Mouse (Mus musculus) intestine, embryonic 16.5 days (tissue): ENCODE results near the gene Smpd4. TPM values are rescaled to one million over a fixed set of nuclear protein-coding genes. Genes with fewer than 3 reads are reported as not detected.

Source experiments
- ATAC-seq: fragments of 200-750 bp; cut with Nextera tagmentation; 2 replicates; pipeline ENCODE4 v1.8.0; 2017; ENCODE audit warnings: moderate TSS enrichment, moderate library complexity
- H3K27ac ChIP-seq: fragments of 300-500 bp; sonication (generic); 2 replicates; pipeline ENCODE4 v1.5.1; 2014; ENCODE audit warnings: mild to moderate bottlenecking, low read length
- H3K27me3 ChIP-seq: fragments of 300-500 bp; sonication (generic); replicated peaks from 2 replicates; pipeline ENCODE4 v1.6.1; 2014; ENCODE audit warnings: low read length, control low read depth, mixed read lengths; ENCODE audit not compliant: control insufficient read depth, insufficient read depth
- H3K36me3 ChIP-seq: fragments of 300-500 bp; sonication (generic); 2 replicates; pipeline ENCODE4 v1.6.1; 2014; ENCODE audit warnings: low read length, control low read depth; ENCODE audit not compliant: control insufficient read depth, insufficient read depth
- H3K4me1 ChIP-seq: fragments of 300-500 bp; sonication (generic); 2 replicates; pipeline ENCODE4 v1.6.1; 2014; ENCODE audit warnings: low read length, control low read depth, mixed read lengths; ENCODE audit not compliant: control insufficient read depth, insufficient read depth
- H3K4me2 ChIP-seq: fragments of 300-500 bp; sonication (generic); 2 replicates; pipeline ENCODE4 v1.6.1; 2014; ENCODE audit warnings: low read depth, low read length, control low read depth
- H3K4me3 ChIP-seq: fragments of 300-500 bp; sonication (generic); 2 replicates; pipeline ENCODE4 v1.5.1; 2014; ENCODE audit warnings: mild to moderate bottlenecking, low read length
- H3K9ac ChIP-seq: fragments of 300-500 bp; sonication (generic); 2 replicates; pipeline ENCODE4 v1.6.1; 2014; ENCODE audit warnings: low read depth, low read length
- H3K9me3 ChIP-seq: fragments of 300-500 bp; sonication (generic); 2 replicates; pipeline ENCODE4 v1.6.1; 2016; ENCODE audit warnings: low read length, control low read depth; ENCODE audit not compliant: control insufficient read depth
- WGBS: fragments of 180-500 bp; shearing (Covaris S2); extraction: QIAGEN DNeasy Blood & Tissue Kit; methylation state at CpG from one replicate; pipeline ENCODE4 v1.1.7; 2014; 5-methylcytosine and 5-hydroxymethylcytosine counted together
- polyA plus RNA-seq: library from polyadenylated mRNA; unstranded; fragments of >200 nt; fragmentation: Nextera tagmentation; extraction: Ambion mirVana; gene quantifications from 2 replicates; pipeline ENCODE4 v1.2.1, GENCODE M21; 2015

Smpd4 gene
- polyA plus RNA-seq, 1 experiment from 2014 or later, result 24.9 TPM

DNA sequence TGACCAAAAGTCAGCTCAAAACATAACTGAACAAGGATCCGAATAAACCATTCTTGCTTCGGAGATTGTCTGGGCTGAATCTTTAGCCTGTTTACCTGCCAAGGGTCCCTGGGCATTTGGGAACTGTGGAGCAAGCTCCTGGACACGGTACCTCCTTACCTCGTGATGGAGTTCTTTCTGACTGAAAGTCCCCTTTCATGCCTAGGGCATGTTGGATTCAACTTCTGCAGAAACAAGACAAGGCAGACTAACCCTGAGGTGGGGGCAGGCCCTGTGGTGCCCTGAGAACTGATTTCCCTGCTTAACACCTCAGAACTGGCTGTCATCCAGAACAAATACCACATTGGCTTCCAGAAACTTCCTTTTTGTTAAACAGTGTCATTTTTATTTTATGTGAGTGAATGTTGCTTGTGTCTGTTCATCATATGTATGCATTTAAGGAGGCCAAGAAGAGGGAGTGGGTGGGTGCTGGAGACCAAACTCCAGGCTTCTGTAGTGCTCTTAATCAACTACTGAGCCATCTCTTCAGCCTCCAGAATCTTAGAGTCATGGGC, 24.4 kb downstream of the Smpd4 start:
- Histone ChIP-seq H3K9ac (no peak overlapping the region), H3K27me3 (no peaks in the 10 kb centered on the region), H3K4me1 (peaks cover 7% of the 10 kb centered on the region; the same call in 1 of the 2 replicates), H3K27ac (no peak overlapping the region), H3K4me2 (no peak overlapping the region), H3K9me3 (no peaks in the 10 kb centered on the region), H3K36me3 (peaks cover 17% of the 10 kb centered on the region), H3K4me3 (no peak overlapping the region)
- no peak for ATAC-seq
- WGBS, result 91% methylated on average over 4 of the region's 4 CpGs

DNA sequence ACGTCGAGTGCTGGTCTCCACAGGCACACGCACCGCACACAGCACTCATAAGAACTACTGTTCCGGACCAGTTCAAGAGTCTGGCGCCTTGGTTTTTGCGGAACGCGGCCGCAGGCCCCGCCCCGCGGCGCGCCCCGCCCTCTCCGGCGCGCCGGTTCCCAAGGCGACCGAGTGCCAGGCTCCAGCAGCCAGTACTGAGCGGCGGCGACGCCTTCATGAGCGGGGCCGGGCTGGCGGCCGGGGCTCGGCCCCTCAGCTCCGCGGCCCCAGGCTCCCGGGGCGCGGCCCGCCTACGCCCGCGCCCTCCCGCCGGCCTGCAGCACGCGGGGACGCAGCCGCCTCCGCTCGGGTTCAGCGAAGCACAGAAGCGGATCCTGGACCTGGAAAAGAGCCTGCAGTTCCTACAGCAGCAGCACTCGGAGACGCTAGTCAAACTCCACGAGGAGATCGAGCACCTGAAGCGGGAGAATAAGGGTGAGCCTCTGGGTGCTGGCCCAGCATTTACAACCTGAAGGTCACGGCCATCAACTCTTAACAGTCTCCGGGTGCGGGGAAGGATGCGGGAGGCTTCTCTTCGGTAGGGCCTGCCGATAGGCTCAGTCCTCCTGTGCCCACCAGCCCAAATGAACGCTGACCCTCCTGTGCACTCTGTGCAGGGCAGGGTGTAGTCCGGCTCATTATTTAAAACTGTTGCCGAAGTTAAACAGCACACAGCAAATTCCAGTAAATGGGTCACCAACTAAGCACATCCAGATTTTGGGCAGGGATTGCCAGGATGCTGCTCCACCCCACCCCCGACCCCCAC, 27.4 kb downstream of the Smpd4 start, which contains the start of gene Ccdc74a:
Gene Ccdc74a, plus strand, starts transcription at position 161 of the 805 bp plus-strand sequence.
- peak within 1 kb of the TSS; percentile 89 for H3K4me2 ChIP-seq
- peak; percentile 98 for ATAC-seq
- H3K9me3 ChIP-seq, result no peaks in the 10 kb centered on the region
- H3K4me1 ChIP-seq, result peaks cover 7% of the 10 kb centered on the region; the same call in 1 of the 2 replicates
- H3K4me3 ChIP-seq, result peak within 1 kb of the TSS; percentile 56
- no peaks in the 10 kb centered on the region for H3K27me3 ChIP-seq
- WGBS, result 2% methylated on average over 65 of the region's 65 CpGs
- peak within 1 kb of the TSS; percentile 69 for H3K9ac ChIP-seq
- peaks cover 13% of the 10 kb centered on the region for H3K36me3 ChIP-seq
- H3K27ac ChIP-seq, result peak within 1 kb of the TSS; percentile 59

GRCm38 (mm10) chr16:17647156-17647555, 28.0 kb downstream of the Smpd4 start:
- 35% methylated on average over 1 of the region's 1 CpGs for WGBS

GRCm38 (mm10) chr16:17647566-17648340, 28.6 kb downstream of the Smpd4 start:
- no peak for ATAC-seq
- H3K4me2 ChIP-seq, result no peak overlapping the region
- no peak overlapping the region for H3K9ac ChIP-seq
- no peaks in the 10 kb centered on the region for H3K9me3 ChIP-seq
- WGBS, result 79% methylated on average over 10 of the region's 10 CpGs
- peaks cover 7% of the 10 kb centered on the region; the same call in 1 of the 2 replicates for H3K4me1 ChIP-seq
- no peaks in the 10 kb centered on the region for H3K27me3 ChIP-seq
- peaks cover 10% of the 10 kb centered on the region; the same call in 1 of the 2 replicates for H3K36me3 ChIP-seq
- no peak overlapping the region for H3K27ac ChIP-seq
- H3K4me3 ChIP-seq, result no peak overlapping the region

More at GRCm38 (mm10) chr16:17647156-17647555, 28.0 kb downstream of the Smpd4 start:
- 0 out of 2 replicates have a peak, but pooled peaks have one; percentile 3 for ATAC-seq
- peaks cover 7% of the 10 kb centered on the region; the same call in 1 of the 2 replicates for H3K4me1 ChIP-seq
- peak overlapping the region; percentile 56; the same call in 1 of the 2 replicates for H3K4me3 ChIP-seq
- H3K27me3 ChIP-seq, result no peaks in the 10 kb centered on the region
- no peaks in the 10 kb centered on the region for H3K9me3 ChIP-seq
- H3K27ac ChIP-seq, result no peak overlapping the region
- H3K4me2 ChIP-seq, result peak overlapping the region; percentile 89
- H3K36me3 ChIP-seq, result peaks cover 14% of the 10 kb centered on the region; the same call in 1 of the 2 replicates
- H3K9ac ChIP-seq, result peak overlapping the region; percentile 69

- Histone ChIP-seq H3K4me2 (no peak overlapping the region), H3K9me3 (no peaks in the 10 kb centered on the region), H3K4me3 (no peak overlapping the region), H3K9ac (no peak overlapping the region), H3K27ac (no peak overlapping the region), H3K4me1 (peaks cover 7% of the 10 kb centered on the region; the same call in 1 of the 2 replicates), H3K36me3 (peaks cover 21% of the 10 kb centered on the region), H3K27me3 (no peaks in the 10 kb centered on the region)
- no peak for ATAC-seq
- WGBS, result 86% methylated on average over 16 of the region's 16 CpGs
These were observed 30.9 kb downstream of the Smpd4 start for GRCm38 (mm10) chr16:17649925-17650605.

DNA sequence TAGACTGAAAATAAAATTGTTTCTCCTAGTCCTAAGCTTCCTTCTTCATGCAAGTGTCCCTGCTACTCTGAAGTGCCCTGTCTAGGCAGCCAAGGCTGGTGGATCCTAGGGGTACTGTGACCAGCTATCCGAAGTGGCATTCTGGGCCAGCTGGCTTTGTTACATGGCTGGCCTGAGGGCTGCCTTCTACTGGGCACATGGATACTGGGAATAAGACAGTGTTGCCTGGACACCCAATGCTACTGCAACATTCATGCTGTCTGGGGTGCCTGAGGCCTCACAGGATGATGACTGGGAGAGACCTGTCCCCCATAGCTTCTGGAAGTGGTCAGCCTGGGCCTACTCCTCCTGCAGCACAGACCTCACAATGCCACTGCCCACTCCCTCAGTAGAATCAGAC, 31.6 kb downstream of the Smpd4 start:
- Histone ChIP-seq H3K4me2 (no peak overlapping the region), H3K27ac (no peak overlapping the region), H3K4me3 (no peak overlapping the region), H3K36me3 (peaks cover 24% of the 10 kb centered on the region), H3K9me3 (no peaks in the 10 kb centered on the region), H3K4me1 (peaks cover 7% of the 10 kb centered on the region; the same call in 1 of the 2 replicates), H3K27me3 (no peaks in the 10 kb centered on the region), H3K9ac (no peak overlapping the region)
- 96% methylated on average over 1 of the region's 1 CpGs for WGBS
- ATAC-seq, result no peak

DNA sequence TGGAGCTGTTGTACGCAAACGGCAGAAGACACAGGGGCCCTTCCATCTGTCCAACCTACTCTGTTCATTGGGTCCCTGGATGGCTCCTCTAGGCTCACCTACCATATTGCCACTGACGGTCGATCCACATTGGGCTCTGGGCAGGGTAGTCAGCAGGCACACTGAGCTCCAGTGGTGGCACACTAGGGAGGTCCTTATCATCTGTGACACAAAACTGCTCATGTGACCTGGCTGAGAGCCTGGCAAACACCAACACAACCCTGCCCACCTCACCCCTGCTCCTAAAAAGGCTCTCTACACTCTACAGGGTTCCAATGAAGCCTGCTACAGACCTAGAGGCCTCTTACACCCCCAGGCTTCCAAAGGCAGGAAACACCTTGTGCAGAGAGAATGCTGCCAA, 33.5 kb downstream of the Smpd4 start:
- Histone ChIP-seq H3K9me3 (no peaks in the 10 kb centered on the region), H3K27ac (no peak overlapping the region), H3K4me1 (0 out of 2 replicates have a peak, but pooled peaks cover 6% of the 10 kb centered on the region), H3K4me2 (no peak overlapping the region), H3K9ac (no peak overlapping the region), H3K36me3 (peaks cover 24% of the 10 kb centered on the region), H3K4me3 (no peak overlapping the region), H3K27me3 (no peaks in the 10 kb centered on the region)
- WGBS, result 89% methylated on average over 4 of the region's 4 CpGs
- ATAC-seq, result no peak

DNA sequence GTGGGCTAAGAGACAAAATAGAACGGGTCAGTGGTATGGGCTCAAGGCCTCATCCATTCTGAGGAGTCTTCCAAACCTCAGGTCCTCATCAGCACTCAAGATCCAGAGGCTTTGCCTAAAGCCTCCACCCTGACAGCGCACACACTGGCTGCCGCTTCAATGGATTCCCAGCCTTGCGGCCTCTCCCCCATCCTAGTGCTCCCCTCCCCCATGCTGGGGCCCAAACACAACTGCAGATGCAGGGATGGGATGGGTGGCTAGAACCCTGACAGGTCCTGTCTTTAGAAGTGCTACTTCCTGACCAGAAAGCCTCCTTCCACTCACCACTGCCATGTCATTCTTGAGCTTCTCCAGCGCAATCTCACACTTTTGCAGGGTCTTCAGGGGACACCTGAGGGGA, 34.4 kb downstream of the Smpd4 start:
- Histone ChIP-seq H3K9ac (no peak overlapping the region), H3K27ac (no peak overlapping the region), H3K4me3 (no peak overlapping the region), H3K4me2 (no peak overlapping the region), H3K27me3 (no peaks in the 10 kb centered on the region), H3K9me3 (no peaks in the 10 kb centered on the region), H3K36me3 (peaks cover 24% of the 10 kb centered on the region), H3K4me1 (0 out of 2 replicates have a peak, but pooled peaks cover 6% of the 10 kb centered on the region)
- no peak for ATAC-seq
- 91% methylated on average over 5 of the region's 5 CpGs for WGBS
